Mouse (Mus musculus) limb, embryonic 13.5 days (tissue): Measurements from ENCODE around the gene Mindy4. TPM values are rescaled to one million over a fixed set of nuclear protein-coding genes. Genes with fewer than 3 reads are reported as not detected.
A peak's percentile ranks its signal among the peaks of the same experiment; 100 is the strongest.

Source experiments
- ATAC-seq: fragments of 200-750 bp; cut with Nextera tagmentation; 2 replicates; pipeline ENCODE4 v1.8.0; 2017; ENCODE audit warnings: low read depth, moderate number of reproducible peaks, moderate TSS enrichment; ENCODE audit not compliant: low FRiP score
- H3K27ac ChIP-seq: fragments of 300-500 bp; sonication (generic); 2 replicates; pipeline ENCODE4 v1.5.1; 2015; ENCODE audit warnings: inconsistent platforms, mild to moderate bottlenecking, moderate library complexity
- H3K27me3 ChIP-seq: fragments of 300-500 bp; sonication (generic); 2 replicates; pipeline ENCODE4 v1.6.1; 2015; ENCODE audit warnings: mild to moderate bottlenecking, inconsistent platforms
- H3K36me3 ChIP-seq: fragments of 300-500 bp; sonication (generic); 2 replicates; pipeline ENCODE4 v1.6.1; 2015; ENCODE audit warnings: inconsistent platforms, mild to moderate bottlenecking, moderate library complexity
- H3K4me1 ChIP-seq: fragments of 300-500 bp; sonication (generic); 2 replicates; pipeline ENCODE4 v1.6.1; 2015; ENCODE audit warnings: inconsistent platforms
- H3K4me2 ChIP-seq: fragments of 300-500 bp; sonication (generic); replicated peaks from 2 replicates; pipeline ENCODE4 v1.6.1; 2015; ENCODE audit warnings: inconsistent platforms, mild to moderate bottlenecking, moderate library complexity
- H3K4me3 ChIP-seq: fragments of 300-500 bp; sonication (generic); 2 replicates; pipeline ENCODE4 v1.5.1; 2015; ENCODE audit warnings: moderate library complexity, mild to moderate bottlenecking, inconsistent platforms
- H3K9ac ChIP-seq: fragments of 300-500 bp; sonication (generic); 2 replicates; pipeline ENCODE4 v1.6.1; 2015; ENCODE audit warnings: mild to moderate bottlenecking, inconsistent platforms
- H3K9me3 ChIP-seq: fragments of 300-500 bp; sonication (generic); 2 replicates; pipeline ENCODE4 v1.6.1; 2016; ENCODE audit warnings: inconsistent platforms
- WGBS: fragments of 180-500 bp; shearing (Covaris S2); methylation state at CpG from one replicate; pipeline ENCODE4 v1.1.7; 2015; 5-methylcytosine and 5-hydroxymethylcytosine counted together
- polyA plus RNA-seq: library from polyadenylated mRNA; unstranded; fragments of >200 nt; fragmentation: Nextera tagmentation; extraction: Ambion mirVana; gene quantifications from 2 replicates; pipeline ENCODE4 v1.2.1, GENCODE M21; 2015

Gene Mindy4
- polyA plus RNA-seq, 1 experiment from 2014 or later, result 16.3 TPM

DNA sequence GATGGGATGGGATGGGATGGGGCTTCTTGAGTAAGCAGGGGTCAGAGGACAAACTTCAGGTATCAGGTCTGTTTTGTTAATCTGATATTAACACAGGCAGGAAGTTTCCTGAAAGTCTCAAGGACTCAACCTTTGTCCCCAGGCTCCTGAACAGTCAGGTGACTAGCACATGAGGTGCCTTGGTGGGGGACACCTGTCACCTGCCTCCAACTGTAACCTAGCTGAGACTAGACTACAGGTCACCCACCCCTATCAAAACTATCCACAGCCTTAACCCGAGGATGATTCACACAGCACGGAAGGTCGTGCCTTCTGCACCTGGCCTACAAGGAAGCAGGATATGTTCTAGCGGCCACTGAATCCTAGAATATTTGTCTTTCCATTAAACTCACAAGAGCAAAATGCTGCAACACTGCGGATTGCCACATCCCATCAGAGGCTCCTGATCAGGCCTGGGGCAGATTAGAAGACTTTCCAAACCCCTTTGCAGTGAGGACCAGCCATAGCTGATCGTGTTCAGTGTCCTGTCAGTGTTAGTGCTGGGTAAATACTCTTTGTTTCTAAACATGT is 147.3 kb downstream of the Mindy4 start:
- no peak for ATAC-seq
- no peaks in the 10 kb centered on the region; the same call in 1 of the 2 replicates for H3K36me3 ChIP-seq
- H3K27ac ChIP-seq, result no peak overlapping the region
- H3K9ac ChIP-seq, result no peak overlapping the region
- H3K4me1 ChIP-seq, result no peaks in the 10 kb centered on the region
- no peak overlapping the region for H3K4me3 ChIP-seq
- H3K27me3 ChIP-seq, result no peaks in the 10 kb centered on the region
- WGBS, result 88% methylated on average over 6 of the region's 6 CpGs
- peaks cover 9% of the 10 kb centered on the region for H3K9me3 ChIP-seq
- H3K4me2 ChIP-seq, result no peak overlapping the region

DNA sequence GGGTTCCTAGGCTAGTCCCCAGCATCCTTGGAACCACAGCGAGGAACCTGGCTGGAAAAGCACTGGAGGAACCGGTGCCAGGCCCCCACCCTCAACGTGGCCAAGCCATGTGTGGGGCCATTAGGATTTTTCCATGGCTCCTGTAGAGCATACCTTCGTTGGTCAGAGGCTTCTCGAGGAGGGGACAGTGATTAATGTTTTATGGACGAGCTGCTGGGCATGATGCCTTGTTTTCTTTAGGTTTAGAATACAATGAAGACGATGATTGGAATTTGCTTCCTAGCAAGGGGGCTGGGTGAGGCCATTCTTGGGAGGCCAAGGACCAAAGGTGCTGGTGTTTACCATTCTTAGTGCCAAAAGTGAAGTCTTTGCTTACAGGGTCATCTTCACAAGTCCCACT is 148.5 kb downstream of the Mindy4 start:
- H3K9me3 ChIP-seq, result peaks cover 9% of the 10 kb centered on the region
- no peaks in the 10 kb centered on the region; the same call in 1 of the 2 replicates for H3K36me3 ChIP-seq
- H3K4me3 ChIP-seq, result no peak overlapping the region
- no peak overlapping the region for H3K9ac ChIP-seq
- no peaks in the 10 kb centered on the region for H3K27me3 ChIP-seq
- no peak overlapping the region for H3K27ac ChIP-seq
- ATAC-seq, result no peak
- no peaks in the 10 kb centered on the region for H3K4me1 ChIP-seq
- H3K4me2 ChIP-seq, result no peak overlapping the region
- 71% methylated on average over 7 of the region's 7 CpGs for WGBS

DNA sequence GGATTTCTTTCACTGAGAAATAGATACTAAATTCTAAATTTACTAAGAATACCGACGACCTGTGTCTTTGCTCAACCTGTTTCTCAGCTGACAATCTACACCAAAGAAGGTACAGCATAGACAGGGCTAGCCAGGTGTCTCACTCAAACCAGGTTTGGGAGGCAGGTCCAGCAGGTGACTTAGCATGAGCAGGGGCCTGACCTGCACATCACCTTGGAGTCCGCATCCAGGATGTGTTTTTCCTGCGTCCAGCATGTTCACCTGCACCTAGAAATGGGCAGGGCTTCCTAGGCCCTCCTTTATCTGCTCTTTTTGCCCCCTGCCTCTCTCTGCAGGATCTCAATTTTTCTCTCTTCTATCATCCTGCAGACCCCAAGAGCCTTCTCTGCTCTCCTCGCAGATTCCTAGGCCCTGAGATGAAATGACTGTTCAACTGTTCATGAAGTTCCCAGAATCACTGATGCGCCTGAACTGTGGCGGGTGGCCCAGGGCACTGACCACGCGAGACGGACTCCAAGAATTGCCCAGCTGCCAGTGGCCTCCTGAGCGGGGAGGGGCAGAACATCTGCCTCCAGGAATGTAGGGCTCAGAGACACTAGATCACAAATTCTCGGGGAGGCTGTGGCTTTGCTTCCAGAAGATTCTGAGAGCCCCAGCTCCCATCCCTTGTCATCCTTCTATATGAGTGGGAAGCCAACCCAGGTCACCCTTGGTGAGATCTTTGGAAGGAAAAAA is 150.7 kb downstream of the Mindy4 start:
- ATAC-seq, result no peak

DNA sequence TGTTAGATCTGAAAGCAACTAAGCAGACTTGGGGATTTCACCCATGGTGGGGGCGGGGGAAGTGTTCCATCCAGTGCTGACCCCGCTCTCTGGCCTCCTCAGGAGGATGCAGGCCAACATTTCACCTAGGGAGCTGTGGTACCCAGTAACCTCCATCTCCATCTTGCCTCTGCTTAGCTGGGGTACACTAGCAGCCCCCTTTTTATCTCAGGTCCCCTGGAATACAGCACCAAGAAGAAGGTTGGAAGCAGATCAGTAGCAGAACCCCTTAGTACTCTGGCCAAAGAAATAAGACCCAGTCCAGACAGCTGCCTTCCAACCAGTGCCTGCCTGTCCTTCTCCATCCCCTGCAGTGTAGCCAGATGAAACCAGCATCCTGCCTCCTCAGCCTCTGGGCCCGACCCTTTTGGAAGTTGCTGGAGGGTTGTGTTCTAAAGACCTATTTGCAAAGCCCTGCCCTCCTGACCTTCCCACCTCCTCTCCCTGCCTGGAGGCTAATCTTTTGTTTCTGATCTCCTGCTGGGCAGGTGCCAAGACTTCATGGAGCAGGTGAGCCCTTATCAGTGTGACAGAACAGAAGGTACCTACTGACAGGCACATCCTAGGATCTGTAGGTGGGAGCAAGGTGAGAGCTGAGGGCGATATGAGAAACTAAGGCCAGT is 151.4 kb downstream of the Mindy4 start:
- H3K4me2 ChIP-seq, result no peak overlapping the region
- H3K4me3 ChIP-seq, result no peak overlapping the region
- no peaks in the 10 kb centered on the region for H3K27me3 ChIP-seq
- no peak overlapping the region for H3K27ac ChIP-seq
- 72% methylated on average over 4 of the region's 4 CpGs for WGBS
- H3K9ac ChIP-seq, result no peak overlapping the region
- H3K36me3 ChIP-seq, result no peaks in the 10 kb centered on the region; the same call in 1 of the 2 replicates
- H3K9me3 ChIP-seq, result peaks cover 8% of the 10 kb centered on the region
- H3K4me1 ChIP-seq, result no peaks in the 10 kb centered on the region
- no peak for ATAC-seq

More for the DNA sequence above, 150.7 kb downstream of the Mindy4 start:
- 76% methylated on average over 12 of the region's 12 CpGs for WGBS
- Histone ChIP-seq H3K27ac (no peak overlapping the region), H3K4me3 (no peak overlapping the region), H3K27me3 (no peaks in the 10 kb centered on the region), H3K9me3 (peaks cover 9% of the 10 kb centered on the region), H3K9ac (no peak overlapping the region), H3K36me3 (no peaks in the 10 kb centered on the region; the same call in 1 of the 2 replicates), H3K4me2 (no peak overlapping the region), H3K4me1 (no peaks in the 10 kb centered on the region)

DNA sequence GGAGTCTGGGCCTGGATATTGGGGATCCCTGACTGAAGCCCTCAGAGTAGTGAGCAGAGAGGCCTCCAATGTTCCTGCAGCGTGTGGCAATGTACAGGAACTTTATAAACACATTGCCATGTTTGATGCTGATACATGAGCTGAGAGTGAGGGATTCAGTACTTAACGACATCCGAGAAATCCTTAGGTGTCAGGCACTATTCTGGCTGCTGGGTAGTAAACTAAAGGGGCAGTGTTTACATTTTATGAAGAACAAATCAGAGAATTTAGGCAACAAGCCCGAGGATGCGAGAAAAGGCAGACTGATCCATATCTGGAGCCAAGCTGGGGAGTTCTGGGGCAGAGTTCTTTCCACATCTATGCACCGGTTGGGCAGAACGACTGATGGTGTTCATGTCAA is 152.4 kb downstream of the Mindy4 start:
- Histone ChIP-seq H3K27me3 (no peaks in the 10 kb centered on the region), H3K36me3 (no peaks in the 10 kb centered on the region), H3K4me1 (no peaks in the 10 kb centered on the region), H3K27ac (no peak overlapping the region), H3K4me3 (no peak overlapping the region), H3K9ac (no peak overlapping the region), H3K9me3 (no peaks in the 10 kb centered on the region), H3K4me2 (no peak overlapping the region)
- no peak for ATAC-seq
- 73% methylated on average over 7 of the region's 7 CpGs for WGBS

DNA sequence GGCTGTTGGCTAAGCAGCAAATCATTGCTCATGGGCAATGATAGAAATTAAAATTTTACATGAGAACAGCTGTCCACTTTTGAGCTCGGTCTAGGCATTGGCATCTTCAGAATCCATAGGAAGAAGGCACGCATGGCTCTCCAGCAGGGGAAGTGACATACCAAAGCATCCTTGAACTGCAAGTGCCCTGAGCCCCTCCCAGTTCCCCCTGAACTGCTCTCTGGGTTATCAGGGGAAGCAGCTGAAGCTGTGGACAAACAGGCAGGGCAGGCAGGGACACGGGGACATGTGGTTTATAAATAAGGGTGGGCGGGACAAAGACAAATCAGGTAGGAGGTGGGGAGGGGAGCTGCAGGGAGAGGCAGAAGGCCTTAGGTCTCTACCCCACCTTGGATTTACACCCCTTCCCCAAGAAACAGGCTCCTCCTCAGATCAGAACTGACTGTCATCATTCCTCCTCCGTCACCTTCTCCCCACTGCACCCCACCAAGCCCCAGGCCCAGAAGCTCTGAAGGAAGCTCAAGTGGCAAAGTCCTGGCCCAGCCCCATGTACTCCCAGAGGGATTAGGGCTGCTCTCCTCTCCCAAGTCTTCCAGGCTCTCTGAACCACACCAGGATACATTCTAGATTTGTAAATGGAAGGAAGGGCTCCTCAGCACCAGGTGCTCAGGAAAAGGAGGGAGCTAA is 153.0 kb downstream of the Mindy4 start:
- H3K27me3 ChIP-seq, result no peaks in the 10 kb centered on the region
- H3K36me3 ChIP-seq, result no peaks in the 10 kb centered on the region
- no peak overlapping the region for H3K27ac ChIP-seq
- ATAC-seq, result no peak
- no peak overlapping the region for H3K4me3 ChIP-seq
- no peaks in the 10 kb centered on the region for H3K4me1 ChIP-seq
- WGBS, result 52% methylated on average over 5 of the region's 5 CpGs
- H3K9ac ChIP-seq, result no peak overlapping the region
- no peak overlapping the region for H3K4me2 ChIP-seq
- no peaks in the 10 kb centered on the region for H3K9me3 ChIP-seq

DNA sequence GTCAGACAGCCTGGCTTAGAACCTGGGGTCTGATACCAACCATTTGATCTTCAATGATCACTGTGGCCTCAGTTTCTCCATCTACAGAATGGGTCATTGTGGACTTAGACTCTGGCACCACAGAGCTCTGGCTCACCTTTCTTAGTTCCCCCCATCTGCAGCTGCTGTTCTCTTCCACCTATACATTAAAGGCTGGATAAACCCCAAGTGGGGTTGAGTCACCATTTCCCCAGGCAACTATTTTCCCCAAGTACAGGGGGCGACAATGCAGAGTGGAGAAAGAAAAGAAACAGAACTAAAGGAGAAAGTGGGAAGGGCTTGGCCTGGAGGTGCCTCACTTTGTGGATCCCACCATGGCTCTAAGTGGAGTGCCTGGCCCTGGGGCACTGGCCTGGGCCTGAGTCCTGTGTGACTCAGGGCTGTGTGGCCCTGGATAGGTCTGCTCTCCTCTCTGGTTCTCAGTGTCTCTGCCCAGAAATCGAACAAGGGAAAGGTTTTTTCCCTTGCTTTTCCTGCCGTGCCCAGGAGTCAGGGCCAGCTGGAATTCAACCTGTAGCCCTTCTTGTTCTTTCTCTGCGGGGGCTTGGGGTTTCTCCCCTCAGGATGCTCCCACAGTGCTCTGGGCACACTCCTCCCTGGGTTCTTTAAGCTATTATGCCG is 153.9 kb downstream of the Mindy4 start:
- no peak overlapping the region for H3K4me3 ChIP-seq
- H3K36me3 ChIP-seq, result no peaks in the 10 kb centered on the region
- H3K9me3 ChIP-seq, result no peaks in the 10 kb centered on the region
- no peak for ATAC-seq
- no peaks in the 10 kb centered on the region for H3K4me1 ChIP-seq
- H3K27me3 ChIP-seq, result no peaks in the 10 kb centered on the region
- 78% methylated on average over 5 of the region's 5 CpGs for WGBS
- H3K27ac ChIP-seq, result no peak overlapping the region
- no peak overlapping the region for H3K9ac ChIP-seq
- no peak overlapping the region for H3K4me2 ChIP-seq

DNA sequence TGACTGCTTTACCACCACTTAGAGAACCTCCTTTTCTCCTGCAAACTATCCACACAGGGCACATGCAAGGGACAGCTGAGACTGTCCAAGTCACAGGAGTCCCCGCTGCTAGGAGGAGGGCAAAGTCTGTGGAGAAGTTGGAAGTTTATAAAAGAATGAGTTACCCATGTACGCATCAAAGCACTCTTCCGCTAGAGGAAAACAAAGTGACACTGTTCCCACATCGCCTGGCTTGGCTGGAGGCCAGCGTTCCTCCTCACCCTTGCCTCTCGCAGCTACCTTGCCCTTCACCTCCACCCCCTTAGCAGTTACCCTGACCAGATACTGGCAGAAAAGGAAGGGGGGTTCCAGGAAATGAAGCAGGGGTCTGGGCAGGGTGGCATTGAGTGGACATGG is 154.5 kb downstream of the Mindy4 start:
- H3K4me2 ChIP-seq, result no peak overlapping the region
- 63% methylated on average over 6 of the region's 6 CpGs for WGBS
- H3K4me1 ChIP-seq, result no peaks in the 10 kb centered on the region
- no peaks in the 10 kb centered on the region for H3K27me3 ChIP-seq
- no peaks in the 10 kb centered on the region for H3K36me3 ChIP-seq
- ATAC-seq, result no peak
- no peak overlapping the region for H3K9ac ChIP-seq
- no peaks in the 10 kb centered on the region for H3K9me3 ChIP-seq
- H3K27ac ChIP-seq, result no peak overlapping the region
- H3K4me3 ChIP-seq, result no peak overlapping the region

DNA sequence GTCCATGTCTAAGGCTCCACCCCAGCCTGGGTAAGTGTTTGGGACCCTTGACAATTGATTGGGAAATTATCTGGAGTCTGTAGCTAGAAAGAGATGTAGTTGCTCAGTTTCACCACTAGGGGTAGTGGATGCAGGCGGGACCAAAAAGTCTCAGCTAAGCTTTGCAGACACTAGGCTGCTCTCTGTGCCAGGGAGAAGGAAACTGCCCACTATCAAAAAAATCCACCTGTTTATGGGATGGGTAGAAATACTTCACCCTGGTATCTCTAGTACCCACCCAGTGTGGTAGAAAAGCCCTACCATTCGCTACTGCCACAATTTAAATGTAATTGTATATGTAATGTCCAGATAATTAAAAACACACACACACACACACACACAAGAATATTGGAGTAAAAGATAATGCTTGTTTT is 155.6 kb downstream of the Mindy4 start:
- Histone ChIP-seq H3K27ac (no peak overlapping the region), H3K4me1 (no peaks in the 10 kb centered on the region), H3K36me3 (no peaks in the 10 kb centered on the region), H3K27me3 (no peaks in the 10 kb centered on the region), H3K9ac (no peak overlapping the region), H3K4me2 (no peak overlapping the region), H3K9me3 (no peaks in the 10 kb centered on the region), H3K4me3 (no peak overlapping the region)
- WGBS, result 28% methylated on average over 2 of the region's 2 CpGs
- 0 out of 2 replicates have a peak, but pooled peaks have one; percentile 20 for ATAC-seq

DNA sequence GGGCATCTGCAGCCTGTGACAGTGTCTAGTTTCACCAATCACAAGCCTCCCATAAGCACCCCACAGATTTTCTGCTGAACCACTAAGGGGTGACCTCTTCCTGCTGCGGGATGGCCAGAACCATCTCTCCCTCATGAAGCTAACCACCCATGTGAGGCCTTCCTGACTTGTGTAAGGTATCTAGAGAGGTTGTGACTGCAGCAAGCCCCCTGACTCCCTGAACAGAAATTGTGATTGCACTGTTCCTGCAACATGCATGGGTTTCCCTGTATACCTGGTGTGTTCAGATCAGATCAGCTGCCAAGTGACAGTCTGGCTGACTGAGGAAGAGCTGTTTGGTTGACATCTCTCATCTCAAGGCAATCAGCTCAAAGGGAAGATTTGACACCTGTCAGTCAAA is 159.5 kb downstream of the Mindy4 start:
- Histone ChIP-seq H3K4me3 (no peak overlapping the region), H3K4me1 (no peaks in the 10 kb centered on the region), H3K9ac (no peak overlapping the region), H3K4me2 (no peak overlapping the region), H3K27ac (no peak overlapping the region), H3K27me3 (no peaks in the 10 kb centered on the region), H3K36me3 (no peaks in the 10 kb centered on the region), H3K9me3 (no peaks in the 10 kb centered on the region)
- 96% methylated on average over 1 of the region's 1 CpGs for WGBS
- no peak for ATAC-seq

DNA sequence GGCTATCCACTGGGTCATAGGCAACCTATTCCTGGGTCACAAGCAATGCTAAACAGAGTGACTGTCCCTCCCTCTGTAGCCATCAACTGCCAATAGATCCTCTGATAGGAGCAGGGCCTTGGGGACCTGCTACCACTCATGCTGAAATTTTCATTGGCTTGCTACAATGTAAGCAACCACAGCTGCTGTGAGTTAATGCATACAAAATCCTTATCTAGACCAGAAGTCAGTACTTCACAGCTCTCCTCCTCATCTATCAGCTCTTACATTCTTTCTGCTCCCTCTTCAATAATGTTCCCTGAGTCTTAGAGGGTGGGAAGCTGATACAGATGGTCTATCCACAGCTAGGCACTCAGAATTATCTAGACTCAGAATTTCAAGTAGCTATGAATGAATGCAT is 163.9 kb downstream of the Mindy4 start:
- H3K4me3 ChIP-seq, result no peak overlapping the region
- H3K9ac ChIP-seq, result no peak overlapping the region
- H3K27me3 ChIP-seq, result no peaks in the 10 kb centered on the region
- no peak overlapping the region for H3K27ac ChIP-seq
- no peak for ATAC-seq
- no peaks in the 10 kb centered on the region for H3K36me3 ChIP-seq
- H3K4me2 ChIP-seq, result no peak overlapping the region
- H3K9me3 ChIP-seq, result no peaks in the 10 kb centered on the region
- H3K4me1 ChIP-seq, result no peaks in the 10 kb centered on the region
